Mouse (Mus musculus): ENCODE results near the gene Tnks2.
A peak's percentile ranks its signal among the peaks of the same experiment; 100 is the strongest.

Tnks2 gene

GRCm38 (mm10) chr19:36932613-36933012 lies 98.6 kb downstream of the Tnks2 start:
- DNase-seq (ENCODE audit: low read depth), result peak; percentile 73

DNA sequence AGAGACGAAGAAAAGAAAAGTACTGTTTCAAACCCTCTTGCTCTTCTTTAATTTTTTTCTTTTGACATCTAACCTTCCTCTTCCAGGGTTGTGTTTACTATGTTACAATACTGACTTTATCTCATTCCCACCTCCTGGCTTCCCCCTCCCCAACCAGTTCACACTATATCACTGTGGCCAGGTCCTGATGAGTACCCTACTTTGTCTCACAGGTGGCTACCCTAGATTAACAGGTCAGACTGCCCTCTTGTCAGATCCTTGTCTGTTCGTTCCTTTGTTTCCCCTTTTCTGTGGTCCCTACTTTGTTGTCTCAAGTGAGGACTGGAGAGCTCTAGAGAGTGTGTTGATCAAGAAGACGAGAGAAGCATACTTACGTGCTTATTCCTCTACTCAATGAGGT lies 102.3 kb downstream of the Tnks2 start:
- no peak for DNase-seq (ENCODE audit: low read depth)

GRCm38 (mm10) chr19:36938008-36938407 lies 104.0 kb downstream of the Tnks2 start:
- DNase-seq (ENCODE audit: low read depth), result no peak

GRCm38 (mm10) chr19:36940064-36940463 lies 106.0 kb downstream of the Tnks2 start:
- peak; percentile 70 for DNase-seq (ENCODE audit: low read depth)
